In the genomic region with DNA sequence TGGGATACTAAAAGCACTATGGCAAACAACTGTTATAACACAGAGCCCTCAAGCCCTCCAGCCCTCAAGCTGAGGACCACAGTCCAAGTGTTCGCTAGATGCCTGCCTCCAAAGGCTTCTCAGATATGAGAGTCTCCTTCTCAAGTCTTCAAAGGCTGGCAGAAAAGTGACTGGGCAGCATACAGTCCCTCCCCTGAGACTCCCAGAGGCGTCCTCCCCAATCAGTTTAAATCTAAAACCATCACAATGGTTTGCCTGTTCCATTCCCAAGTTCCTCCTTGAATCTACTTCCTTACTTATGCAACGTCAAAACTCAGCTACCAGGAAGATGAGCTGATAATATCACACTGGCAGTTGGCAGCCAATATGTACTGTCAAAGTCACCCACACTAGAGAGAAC, we compare ENCODE assay signal across 8 mouse cellular contexts. TPM values are rescaled to one million over a fixed set of nuclear protein-coding genes. Genes with fewer than 3 reads are reported as not detected.
DNase-seq lines count a peak whose midpoint lies in the region; ATAC-seq and TF ChIP-seq lines count a peak whose summit lies in the region.

Anapc15 (plus strand) TSS at position 301 of the 400 bp plus-strand sequence.

- WGBS in lung, adult 2 months: 61% methylated on average over 3 of the region's 3 CpGs
- whole genome bisulfite sequencing in embryonic facial prominence, embryonic 10.5 days: 71% methylated on average over 3 of the region's 3 CpGs
- WGBS in heart, embryonic 11.5 days (ENCODE audit: insufficient replicate concordance): 64% methylated on average over 3 of the region's 3 CpGs
- WGBS in midbrain, embryonic 15.5 days: 76% methylated on average over 3 of the region's 3 CpGs

- DNase-seq in lung, adult 2 months: no peak
- no peak for DNase-seq in lung, postnatal 10 days
- no peak for DNase-seq in embryonic facial prominence, embryonic 10.5 days (ENCODE audit: low spot score)
- no peak for DNase-seq in layer of hippocampus, postnatal 36 days
- DNase-seq in c-Kit-positive CD71-positive TER-119-positive erythroid progenitor cells, embryonic 14.5 days (ENCODE audit: low spot score): no peak
- DNase-seq in spleen, postnatal 14 days (ENCODE audit: low spot score in 2 of 2): no peak

- H3K4me2 ChIP-seq in heart, embryonic 11.5 days: no peak within 1 kb of the TSS
- no peak within 1 kb of the TSS for H3K4me2 ChIP-seq in midbrain, embryonic 15.5 days

- H3K27me3 ChIP-seq in embryonic facial prominence, embryonic 10.5 days (replicated peaks; ENCODE audit: low read depth, poor library complexity, severe bottlenecking): no peaks in the 10 kb centered on the region
- no peaks in the 10 kb centered on the region for H3K27me3 ChIP-seq in heart, embryonic 11.5 days (ENCODE audit: control insufficient read depth, insufficient read depth, low read length)
- H3K27me3 ChIP-seq in midbrain, embryonic 15.5 days (replicated peaks): no peaks in the 10 kb centered on the region

- H3K36me3 ChIP-seq in embryonic facial prominence, embryonic 10.5 days (replicated peaks): no peaks in the 10 kb centered on the region
- H3K36me3 ChIP-seq in heart, embryonic 11.5 days (ENCODE audit: control insufficient read depth, insufficient read depth, low read length): no peaks in the 10 kb centered on the region
- no peaks in the 10 kb centered on the region for H3K36me3 ChIP-seq in midbrain, embryonic 15.5 days (replicated peaks)

- H3K4me3 ChIP-seq in lung, adult 2 months (replicated peaks; ENCODE audit: extremely low read depth, low read depth, low read length): no peak within 1 kb of the TSS
- no peak within 1 kb of the TSS for H3K4me3 ChIP-seq in embryonic facial prominence, embryonic 10.5 days
- H3K4me3 ChIP-seq in heart, embryonic 11.5 days (ENCODE audit: low read depth, low read length): no peak within 1 kb of the TSS
- H3K4me3 ChIP-seq in midbrain, embryonic 15.5 days: no peak within 1 kb of the TSS

- H3K4me1 ChIP-seq in lung, adult 2 months (ENCODE audit: control insufficient read depth, insufficient read depth, low read length): no peaks in the 10 kb centered on the region
- no peaks in the 10 kb centered on the region for H3K4me1 ChIP-seq in embryonic facial prominence, embryonic 10.5 days
- no peaks in the 10 kb centered on the region for H3K4me1 ChIP-seq in heart, embryonic 11.5 days (ENCODE audit: control insufficient read depth, insufficient read depth, low read length)
- peaks cover 4% of the 10 kb centered on the region; the same call in 1 of the 2 replicates for H3K4me1 ChIP-seq in midbrain, embryonic 15.5 days

- no peak within 1 kb of the TSS for H3K27ac ChIP-seq in embryonic facial prominence, embryonic 10.5 days (replicated peaks)
- H3K27ac ChIP-seq in heart, embryonic 11.5 days (ENCODE audit: low read depth, low read length): no peak within 1 kb of the TSS
- no peak within 1 kb of the TSS for H3K27ac ChIP-seq in midbrain, embryonic 15.5 days

- TF ChIP-seq CTCF in lung, adult 2 months (IDR thresholded peaks at IDR 0.05; ENCODE audit: insufficient read depth, low read length): no peak

- no peak for ATAC-seq in heart, embryonic 11.5 days (replicated peaks; ENCODE audit: insufficient number of reproducible peaks, low FRiP score, low TSS enrichment)
- no peak for ATAC-seq in midbrain, embryonic 15.5 days (replicated peaks)

- H3K9ac ChIP-seq in heart, embryonic 11.5 days (ENCODE audit: low read depth, low read length): no peak within 1 kb of the TSS
- no peak within 1 kb of the TSS for H3K9ac ChIP-seq in midbrain, embryonic 15.5 days

- TF ChIP-seq POLR2A in lung, adult 2 months (IDR thresholded peaks at IDR 0.05; ENCODE audit: borderline replicate concordance, extremely low read depth, low read depth, low read length): no peak

- H3K9me3 ChIP-seq in embryonic facial prominence, embryonic 10.5 days: no peaks in the 10 kb centered on the region
- no peaks in the 10 kb centered on the region for H3K9me3 ChIP-seq in heart, embryonic 11.5 days (replicated peaks; ENCODE audit: control insufficient read depth, low read length)
- H3K9me3 ChIP-seq in midbrain, embryonic 15.5 days: no peaks in the 10 kb centered on the region

RNA-seq across cellular contexts. Expression of gene Anapc15, which starts in this region (rescaled TPM):
- polyA plus RNA-seq in lung, adult 2 months (2012; rRNA removed): 21.1 and 36.2 TPM in 2 replicates
- 118 and 119 TPM in 2 replicates for polyA plus RNA-seq in embryonic facial prominence, embryonic 10.5 days (2016; fragmentation: Nextera tagmentation; extraction: Ambion mirVana)
- polyA plus RNA-seq in heart, embryonic 11.5 days (2014; fragmentation: Nextera tagmentation; extraction: Ambion mirVana): 73.3 and 76.5 TPM in 2 replicates
- total RNA-seq in layer of hippocampus, postnatal 36 days (2021): 10 to 100 TPM; 27.9 to 30.1 TPM
- polyA plus RNA-seq in midbrain, embryonic 15.5 days (2015; fragmentation: Nextera tagmentation; extraction: Ambion mirVana): 76.9 and 78.1 TPM in 2 replicates
